Mouse (Mus musculus) 3134 (cell line): ENCODE data around the gene Nt5c.
"Not testable (repeated sequence)": the region's sequence is repeated elsewhere in the genome, so short reads cannot be mapped to it uniquely, and the experiment has no call there.

Experiments used
- DNase-seq: peaks from one replicate; pipeline ENCODE4 v3.0.0-alpha.2; 2011; ENCODE audit warnings: low spot score; ENCODE audit not compliant: insufficient read length; ENCODE audit errors: extremely low read depth

Nt5c gene

GRCm38 (mm10) chr11:115473626-115474275 lies 17.9 kb downstream of the Nt5c start:
- DNase-seq = peak; percentile 67

- no peak for DNase-seq
Measured at GRCm38 (mm10) chr11:115472183-115472582, 19.5 kb downstream of the Nt5c start.

GRCm38 (mm10) chr11:115467217-115467618 lies 24.4 kb downstream of the Nt5c start:
- no peak for DNase-seq

GRCm38 (mm10) chr11:115464851-115465250 lies 26.8 kb downstream of the Nt5c start:
- DNase-seq = no peak

GRCm38 (mm10) chr11:115463397-115463796 lies 28.3 kb downstream of the Nt5c start:
- no peak for DNase-seq

- DNase-seq = no peak
Measured at GRCm38 (mm10) chr11:115462243-115462891, 29.3 kb downstream of the Nt5c start, which contains the start of gene Slc16a5. TSS of gene Slc16a5 (plus strand) at chr11:115462474.

GRCm38 (mm10) chr11:115461846-115462242 lies 29.8 kb downstream of the Nt5c start:
- DNase-seq = no peak

GRCm38 (mm10) chr11:115460976-115461375 lies 30.7 kb downstream of the Nt5c start:
- no peak for DNase-seq

- no peak for DNase-seq
Measured at GRCm38 (mm10) chr11:115457405-115457804, 34.3 kb downstream of the Nt5c start.

- no peak for DNase-seq
Measured at GRCm38 (mm10) chr11:115456182-115456581, 35.5 kb downstream of the Nt5c start.

- no peak for DNase-seq
Measured at GRCm38 (mm10) chr11:115455619-115456018, 36.0 kb downstream of the Nt5c start.

GRCm38 (mm10) chr11:115454822-115455221 lies 36.8 kb downstream of the Nt5c start:
- not testable (repeated sequence) for DNase-seq

- no peak for DNase-seq
Measured at GRCm38 (mm10) chr11:115453306-115453705, 38.4 kb downstream of the Nt5c start.

GRCm38 (mm10) chr11:115452281-115452860 lies 39.3 kb downstream of the Nt5c start:
- no peak for DNase-seq

GRCm38 (mm10) chr11:115451781-115452241 lies 39.9 kb downstream of the Nt5c start:
- DNase-seq = no peak

- no peak for DNase-seq
Measured at GRCm38 (mm10) chr11:115450176-115450575, 41.5 kb downstream of the Nt5c start.

- no peak for DNase-seq
Measured at GRCm38 (mm10) chr11:115448998-115449397, 42.7 kb downstream of the Nt5c start.

GRCm38 (mm10) chr11:115448075-115448474 lies 43.6 kb downstream of the Nt5c start:
- DNase-seq = no peak

GRCm38 (mm10) chr11:115447321-115447885 lies 44.3 kb downstream of the Nt5c start:
- DNase-seq = no peak

- DNase-seq = no peak
Measured at GRCm38 (mm10) chr11:115446906-115447305, 44.8 kb downstream of the Nt5c start.

- DNase-seq = no peak
Measured at GRCm38 (mm10) chr11:115441417-115441816, 50.2 kb downstream of the Nt5c start.
